Mouse (Mus musculus) embryonic fibroblast, embryonic 13.5 days (primary cell): ENCODE measurements around the gene 4932438H23Rik. TPM values are rescaled to one million over a fixed set of nuclear protein-coding genes. Genes with fewer than 3 reads are reported as not detected.

Experiments
- H3K27ac ChIP-seq: 2 replicates; pipeline ENCODE4 v1.5.1; 2012; ENCODE audit warnings: low read length, control low read depth, inconsistent platforms; ENCODE audit not compliant: insufficient read depth
- H3K4me1 ChIP-seq: 2 replicates; pipeline ENCODE4 v1.6.1; 2011; ENCODE audit warnings: low read length; ENCODE audit not compliant: control insufficient read depth, insufficient read depth
- H3K4me3 ChIP-seq: 2 replicates; pipeline ENCODE4 v1.5.1; 2011; ENCODE audit warnings: mild to moderate bottlenecking, control low read depth, low read length; ENCODE audit not compliant: insufficient read depth
- CTCF ChIP-seq: IDR thresholded peaks from 2 replicates; pipeline ENCODE4 v1.5.1; 2011; ENCODE audit warnings: mild to moderate bottlenecking, control low read depth, low read length, moderate library complexity, borderline replicate concordance; ENCODE audit not compliant: insufficient read depth
- POLR2A ChIP-seq: IDR thresholded peaks from 2 replicates; pipeline ENCODE4 v1.6.1; 2011; ENCODE audit warnings: low read depth, mild to moderate bottlenecking, control low read depth, low read length, moderate library complexity
- polyA plus RNA-seq: library from polyadenylated mRNA; stranded (reverse); fragments of >200 nt; gene quantifications from 2 replicates; pipeline ENCODE4 v1.2.4, GENCODE M21; 2011; ENCODE audit warnings: low read depth; ENCODE audit not compliant: missing spikeins, insufficient read length

Gene 4932438H23Rik
- polyA plus RNA-seq, 1 experiment = not detected

DNA sequence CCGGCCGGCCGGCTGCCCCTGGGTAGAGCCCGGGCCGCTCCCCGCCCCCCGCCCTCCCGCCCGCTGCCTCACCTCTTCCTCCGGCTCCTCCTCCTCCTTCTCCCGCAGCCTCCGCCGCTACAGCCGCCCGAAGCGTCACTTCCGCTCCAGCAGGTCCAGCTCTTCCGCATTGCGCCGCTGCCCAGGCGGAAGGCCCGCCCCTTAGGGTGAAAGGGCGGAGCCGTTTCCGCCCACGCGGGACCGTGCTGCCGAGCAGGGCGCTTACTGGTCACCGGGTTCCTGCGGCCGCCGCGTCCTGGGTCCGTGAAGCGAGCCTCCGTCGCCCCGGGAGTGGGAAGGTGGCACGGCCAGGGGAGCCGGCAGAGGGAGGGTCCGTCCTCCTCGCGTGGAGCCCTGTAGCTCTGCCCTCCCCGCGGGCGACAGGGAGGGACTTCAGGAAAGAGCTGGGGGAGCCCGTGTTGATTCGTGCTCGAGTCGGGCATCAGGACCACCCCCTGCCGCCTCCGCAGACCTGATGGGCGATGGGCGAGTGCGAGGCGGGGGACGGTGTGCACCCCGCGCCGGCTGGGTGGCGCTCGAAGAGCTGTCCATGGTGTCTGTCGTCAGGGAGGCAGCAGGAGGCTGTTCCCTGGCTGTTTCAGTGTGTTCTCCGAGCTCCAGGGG is 83.8 kb downstream of the 4932438H23Rik start, which contains the start of gene Synj1:
TSS of gene Synj1 (minus strand) at position 288 of the 663 bp plus-strand sequence.
- TF ChIP-seq CTCF = no peak
- peak; percentile 36 for TF ChIP-seq POLR2A
- peaks cover 2% of the 10 kb centered on the region; the same call in 1 of the 2 replicates for H3K4me1 ChIP-seq
- H3K4me3 ChIP-seq = peak within 1 kb of the TSS; percentile 90
- peak within 1 kb of the TSS; percentile 86 for H3K27ac ChIP-seq

DNA sequence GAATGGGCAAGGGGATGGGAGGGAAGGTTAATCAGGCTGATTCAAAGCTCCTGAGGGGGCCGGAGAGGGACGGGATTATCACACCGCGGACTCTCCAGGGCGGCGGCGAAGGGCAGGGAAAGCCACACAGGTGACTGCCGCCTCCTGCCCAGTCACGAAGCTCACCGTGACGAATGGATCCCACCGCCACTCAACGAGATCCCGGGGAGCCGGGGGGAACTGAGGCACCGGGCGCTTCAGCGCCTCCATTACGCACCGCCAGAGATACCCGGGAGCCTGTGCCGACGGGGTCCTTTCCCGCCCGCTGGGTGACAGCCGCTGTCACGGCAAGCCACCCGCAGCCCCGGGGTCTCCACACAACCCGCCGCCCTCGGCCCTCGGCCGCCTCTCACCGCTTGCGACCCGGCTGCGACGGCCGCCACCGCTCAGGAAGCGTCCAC is 84.3 kb downstream of the 4932438H23Rik start:
- TF ChIP-seq POLR2A (no peak; the same call in 1 of the 2 replicates), CTCF (no peak)
- peak overlapping the region; percentile 31; the same call in 1 of the 2 replicates for H3K27ac ChIP-seq
- peak overlapping the region; percentile 90 for H3K4me3 ChIP-seq
- 0 out of 2 replicates have a peak, but pooled peaks cover 2% of the 10 kb centered on the region for H3K4me1 ChIP-seq

DNA sequence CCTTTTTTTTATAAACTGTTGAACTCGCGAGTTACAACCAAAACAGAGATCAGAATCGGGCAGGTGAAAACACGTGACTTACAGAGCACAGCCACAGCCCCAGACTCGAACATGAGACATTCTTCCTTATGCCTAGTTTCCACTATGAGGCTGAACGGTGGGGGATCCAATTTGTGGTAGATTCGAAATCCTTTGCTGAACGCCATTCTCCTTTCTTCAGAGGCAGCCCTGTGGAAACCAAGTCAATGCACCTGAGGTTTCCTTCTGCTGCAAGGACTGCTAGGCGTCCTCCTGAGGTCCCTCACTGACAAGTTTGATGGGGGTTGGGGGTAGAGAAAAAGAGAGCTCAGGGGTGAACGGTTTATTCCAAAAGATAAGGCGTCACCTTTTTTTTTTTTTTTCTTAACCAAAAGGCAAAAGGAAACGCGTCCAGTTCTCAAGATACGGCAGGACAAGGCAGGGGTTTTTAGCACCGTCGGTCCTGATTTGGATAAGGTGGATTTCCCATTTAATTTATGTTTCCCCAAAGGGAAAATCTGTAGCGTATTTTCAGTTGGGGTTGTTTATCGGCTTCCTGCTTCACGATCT is 84.9 kb downstream of the 4932438H23Rik start:
- Histone ChIP-seq H3K4me3 (peak overlapping the region; percentile 90), H3K27ac (peak overlapping the region; percentile 31; the same call in 1 of the 2 replicates)

DNA sequence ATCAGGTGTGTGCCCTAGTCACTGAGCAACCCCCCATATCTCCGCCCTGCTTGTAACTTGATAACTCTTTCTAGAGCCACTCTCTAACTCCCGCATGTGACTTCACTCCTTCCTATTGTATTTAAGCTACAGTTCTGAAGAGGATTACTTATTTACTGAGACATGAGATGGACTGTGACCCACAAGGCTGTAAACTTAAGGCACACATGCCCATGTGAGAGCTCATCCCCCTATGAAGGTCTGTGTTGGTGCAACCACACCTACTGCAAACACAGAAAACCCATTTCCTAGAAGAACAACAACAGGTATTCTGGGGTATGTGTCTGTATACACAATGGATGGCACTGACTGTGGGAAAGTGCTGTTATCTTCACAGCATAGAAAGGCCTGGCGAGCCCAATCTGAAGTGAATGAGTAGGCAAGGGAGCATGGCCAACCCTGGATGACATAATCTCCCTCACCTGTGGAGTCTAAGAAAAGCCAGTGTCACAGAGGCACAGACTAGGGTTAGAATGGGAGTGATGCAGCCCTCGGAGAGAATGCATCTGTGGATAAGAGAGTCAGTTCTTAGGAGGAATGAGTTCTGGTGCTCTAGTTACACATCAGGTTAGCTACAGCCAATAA is 89.9 kb downstream of the 4932438H23Rik start:
- TF ChIP-seq POLR2A (no peak), CTCF (no peak)
- no peaks in the 10 kb centered on the region for H3K4me1 ChIP-seq
- H3K27ac ChIP-seq = no peak overlapping the region
- H3K4me3 ChIP-seq = no peak overlapping the region

More for the DNA sequence above, 84.9 kb downstream of the 4932438H23Rik start:
- TF ChIP-seq POLR2A (no peak), CTCF (no peak)
- H3K4me1 ChIP-seq = 0 out of 2 replicates have a peak, but pooled peaks cover 2% of the 10 kb centered on the region

Other genes with a start within 250 kb of the 4932438H23Rik start
- 15.0 and 28.2 TPM in 2 replicates for gene Cfap298, start 160.0 kb downstream of the 4932438H23Rik start, polyA plus RNA-seq
- gene Synj1, start 83.8 kb downstream of the 4932438H23Rik start, polyA plus RNA-seq = 20.0 and 22.7 TPM in 2 replicates
- gene Paxbp1, start 50.6 kb downstream of the 4932438H23Rik start, polyA plus RNA-seq = 60.7 and 90.4 TPM in 2 replicates
- gene Olig2, start 130.3 kb upstream of the 4932438H23Rik start, polyA plus RNA-seq = 0.21 TPM in 1 of 2 replicates, not detected in the other
- 0.47 TPM in 1 of 2 replicates, not detected in the other for gene Olig1, start 174.7 kb upstream of the 4932438H23Rik start, polyA plus RNA-seq